Mouse (Mus musculus): ENCODE data around the gene Ddx19b.
A peak's percentile ranks its signal among the peaks of the same experiment; 100 is the strongest.
"Not testable (repeated sequence)": the region's sequence is repeated elsewhere in the genome, so short reads cannot be mapped to it uniquely, and the experiment has no call there.

Ddx19b gene

DNA sequence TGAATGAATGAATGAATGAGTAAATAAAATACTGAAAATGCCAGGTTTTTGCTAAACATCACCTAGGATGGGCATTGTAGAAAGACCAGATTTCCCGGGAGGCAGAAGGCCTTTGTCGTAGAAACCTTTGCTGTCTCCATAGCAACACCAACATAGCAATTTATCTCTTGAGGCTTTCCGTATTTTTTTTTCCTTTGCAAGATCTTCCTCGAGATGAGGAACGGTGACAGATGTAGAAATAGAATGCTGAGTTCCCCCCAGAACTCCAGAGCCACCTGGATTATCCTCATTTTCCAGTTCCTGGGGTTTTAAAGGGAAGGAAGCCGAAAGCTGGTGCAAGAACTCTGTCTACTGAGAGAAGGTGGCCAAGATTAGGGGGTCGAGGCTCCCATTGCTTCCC, 66.9 kb downstream of the Ddx19b start:
- no peak for DNase-seq (ENCODE audit: low spot score in 2 of 2)

DNA sequence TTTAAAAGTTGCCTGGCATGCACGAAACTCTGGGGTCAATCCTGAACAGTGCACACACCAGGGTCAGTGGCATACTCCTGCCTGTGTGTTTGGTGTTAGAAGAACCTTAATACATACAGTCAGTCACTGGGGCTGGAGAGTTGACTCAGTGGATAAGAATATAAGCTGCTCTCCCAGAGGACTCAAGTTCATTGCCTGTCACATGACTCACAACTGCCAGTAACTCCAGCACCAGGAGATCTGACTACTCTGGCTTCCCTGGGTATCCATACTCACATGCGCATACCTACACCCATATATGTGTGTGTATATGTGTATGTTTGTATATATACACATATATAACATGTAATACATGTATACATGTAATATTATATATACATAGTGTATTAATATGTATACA, 68.5 kb downstream of the Ddx19b start:
- no peak for DNase-seq (ENCODE audit: low spot score in 2 of 2)

DNA sequence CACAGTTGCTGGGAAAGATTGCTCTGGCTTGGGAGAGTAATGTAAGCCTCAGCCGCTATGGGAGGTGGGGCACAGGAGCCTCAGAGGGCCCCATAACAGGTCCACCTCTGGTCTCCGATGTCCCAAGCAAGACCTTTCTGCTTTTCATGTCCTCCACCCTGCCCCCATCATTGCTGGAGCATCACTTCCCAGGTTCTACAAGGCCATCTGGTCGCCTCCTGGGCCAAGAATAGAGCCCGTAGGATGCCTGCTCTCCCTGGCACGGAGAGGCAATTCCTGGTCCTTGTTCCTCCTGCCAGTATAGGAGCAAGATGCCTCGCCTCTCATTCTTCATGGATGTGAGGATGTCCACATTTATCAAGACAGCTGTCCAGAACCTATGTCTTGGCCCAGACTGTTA, 71.6 kb downstream of the Ddx19b start:
- no peak for DNase-seq (ENCODE audit: low spot score in 2 of 2)

DNA sequence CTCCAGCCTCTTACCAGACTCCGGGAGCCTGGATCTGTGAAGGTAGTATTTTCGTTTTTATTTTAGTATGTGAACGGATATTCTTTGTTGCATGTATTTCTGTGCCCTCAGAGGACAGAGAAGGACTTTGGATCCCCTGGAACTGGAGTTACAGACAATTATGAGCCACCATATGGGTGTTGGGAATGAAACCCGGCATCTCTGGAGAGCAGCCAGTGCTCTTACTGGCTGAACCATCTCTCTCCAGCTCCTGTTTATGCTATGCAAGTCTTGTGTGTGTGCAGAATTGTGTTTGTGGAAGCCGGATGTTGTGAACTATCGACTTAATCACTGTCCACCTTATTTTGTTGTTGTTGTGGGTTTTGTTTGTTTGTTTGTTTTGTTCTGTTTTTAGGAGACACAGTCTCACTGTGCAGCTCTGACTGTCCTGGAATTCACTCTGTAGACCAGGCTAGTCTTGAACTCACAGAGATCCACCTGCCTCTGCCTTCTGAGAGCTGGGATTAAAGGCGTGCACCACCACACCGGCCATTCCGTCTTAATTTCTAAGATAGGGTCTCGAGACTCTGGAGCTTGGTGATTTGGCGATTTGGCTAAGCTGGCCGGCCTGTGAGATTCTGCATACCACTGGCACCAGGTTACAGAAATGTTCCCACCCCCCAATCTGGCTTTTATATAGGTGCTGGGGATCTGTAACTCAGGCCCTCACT, 72.3 kb downstream of the Ddx19b start:
- DNase-seq (ENCODE audit: low spot score in 2 of 2) = no peak

DNA sequence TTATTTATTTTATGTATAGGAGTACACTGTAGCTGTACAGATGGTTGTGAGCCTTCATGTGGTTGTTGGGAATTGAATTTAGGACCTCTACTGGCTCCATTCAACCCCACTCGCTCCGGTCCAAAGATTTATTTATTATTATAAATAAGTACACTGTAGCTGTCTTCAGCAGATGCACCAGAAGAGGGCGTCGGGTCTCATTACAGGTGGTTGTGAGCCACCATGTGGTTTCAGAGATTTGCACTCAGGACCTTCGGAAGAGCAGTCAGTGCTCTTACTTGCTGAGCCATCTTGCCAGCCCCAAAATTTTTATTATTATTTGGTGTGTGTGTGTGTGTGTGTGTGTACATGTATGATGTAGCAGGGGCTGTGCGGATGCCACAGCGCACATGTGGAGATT, 73.0 kb downstream of the Ddx19b start:
- DNase-seq (ENCODE audit: low spot score in 2 of 2) = not testable (repeated sequence)

DNA sequence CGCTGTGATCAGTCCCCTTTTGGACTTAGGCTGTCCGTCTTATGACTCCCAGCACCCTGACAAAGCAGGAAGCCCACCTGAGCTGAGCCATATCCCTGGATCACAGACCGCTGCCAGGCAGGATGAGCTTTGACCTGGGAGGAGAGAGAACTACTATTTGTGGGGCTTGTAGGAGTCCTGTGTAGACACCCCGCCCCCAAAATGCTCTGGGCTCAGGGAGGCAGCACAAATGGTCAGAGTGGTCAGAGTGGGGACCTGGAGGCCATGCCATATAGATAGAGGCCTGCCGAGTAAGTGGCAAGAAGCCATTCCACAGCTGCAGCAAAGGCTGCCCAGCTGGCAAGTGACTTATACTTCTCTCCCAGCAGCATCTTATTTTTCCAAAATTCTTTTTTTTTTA, 73.4 kb downstream of the Ddx19b start:
- no peak for DNase-seq (ENCODE audit: low spot score in 2 of 2)

DNA sequence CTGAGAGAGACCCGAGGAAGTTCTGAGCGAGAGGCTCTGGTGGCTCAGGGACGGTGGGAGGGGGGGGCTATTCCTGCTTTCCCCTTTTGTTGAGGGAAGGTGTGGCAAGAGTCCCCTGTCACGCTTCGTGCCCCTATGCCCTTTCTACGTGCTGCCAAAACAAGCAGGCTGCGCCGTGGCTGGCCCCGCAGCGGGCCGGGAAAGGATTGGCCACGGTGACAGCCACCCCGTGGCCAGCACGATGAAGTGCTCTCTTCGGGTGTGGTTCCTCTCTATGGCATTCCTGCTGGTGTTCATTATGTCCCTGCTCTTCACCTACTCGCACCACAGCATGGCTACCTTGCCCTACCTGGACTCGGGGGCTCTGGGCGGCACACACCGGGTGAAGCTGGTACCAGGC, 74.1 kb downstream of the Ddx19b start:
- no peak for DNase-seq (ENCODE audit: low spot score in 2 of 2)

DNA sequence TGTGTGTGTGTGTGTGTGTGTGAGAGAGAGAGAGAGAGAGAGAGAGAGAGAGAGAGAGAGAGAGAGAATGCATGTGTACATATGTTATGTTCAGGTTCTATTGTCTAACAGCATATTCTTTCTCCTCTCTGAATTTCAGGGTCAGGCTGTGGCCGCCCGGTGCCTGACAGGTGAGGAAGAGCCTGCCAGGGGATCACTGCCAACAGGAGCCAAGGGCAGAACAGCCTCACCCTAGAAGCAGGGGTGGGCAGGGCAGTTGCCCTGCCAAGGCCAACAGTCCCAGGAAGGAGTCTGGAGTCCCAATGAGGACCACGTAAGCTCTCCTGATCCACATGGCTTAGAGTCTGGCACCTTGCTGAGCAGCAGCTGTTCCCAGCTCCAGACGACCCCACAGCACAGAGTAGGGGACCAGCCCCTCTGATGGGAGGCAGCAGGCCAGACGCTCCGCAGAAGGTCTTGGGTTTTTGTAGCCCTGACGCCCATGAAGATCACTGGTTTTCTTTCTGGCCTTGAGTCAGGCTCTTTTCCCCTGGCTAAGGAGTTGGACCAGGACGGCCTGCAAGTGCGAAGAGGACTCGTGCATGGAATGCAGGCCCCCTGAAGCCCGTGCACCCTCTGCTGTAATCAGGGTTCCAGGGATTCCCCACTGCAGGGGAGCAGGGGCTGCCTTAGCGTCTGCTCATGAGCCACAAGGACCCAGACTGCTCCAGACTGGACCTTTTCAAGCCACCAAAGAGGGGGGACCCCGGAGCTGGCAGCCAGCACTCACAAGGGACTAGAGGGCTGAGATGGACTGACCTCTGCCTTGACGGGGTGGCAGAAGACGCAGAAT, 74.7 kb downstream of the Ddx19b start:
- DNase-seq (ENCODE audit: low spot score in 2 of 2) = no peak

DNA sequence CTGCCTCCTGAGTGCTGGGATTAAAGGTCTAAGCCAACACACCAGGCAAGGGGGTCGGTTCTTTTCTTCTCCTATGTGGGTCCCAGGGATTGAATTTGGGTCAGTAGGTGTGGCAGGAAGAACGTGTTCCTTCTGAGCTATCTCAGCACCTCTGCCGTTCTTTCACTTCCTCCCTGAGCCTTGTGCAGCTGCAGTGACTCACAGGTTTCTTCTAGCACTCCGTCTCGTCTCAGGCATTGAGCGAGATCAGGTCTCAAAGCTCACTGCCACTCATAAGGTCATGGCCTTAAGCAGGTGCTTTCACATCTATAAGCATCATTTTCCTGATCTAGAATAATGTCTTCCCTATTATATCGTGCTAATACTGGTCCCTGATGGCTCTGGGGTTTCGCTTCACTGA, 76.8 kb downstream of the Ddx19b start:
- DNase-seq (ENCODE audit: low spot score in 2 of 2) = peak in 1 of 2 experiments; percentile 53

Data from natural killer cell, adult 2 months (primary cell).